Mouse (Mus musculus): ENCODE results near the gene Prcc.

- TF ChIP-seq CTCF (IDR thresholded peaks at IDR 0.05; ENCODE audit: borderline replicate concordance, control insufficient read depth, extremely low read depth, insufficient read depth, low read length, poor library complexity) = no peak
- no peak for TF ChIP-seq POLR2A (IDR thresholded peaks at IDR 0.05; ENCODE audit: control insufficient read depth, extremely low read depth, insufficient read depth, low read length, poor library complexity)
Measured at GRCm38 (mm10) chr3:87816166-87816565, 69.2 kb downstream of the Prcc start.
